Mouse (Mus musculus) liver, embryonic 14.5 days (tissue): ENCODE data around the gene Map7d1. TPM values are rescaled to one million over a fixed set of nuclear protein-coding genes. Genes with fewer than 3 reads are reported as not detected.

Source experiments
- ATAC-seq: fragments of 200-750 bp; cut with Nextera tagmentation; 2 replicates; pipeline ENCODE4 v1.8.0; 2017; ENCODE audit warnings: moderate number of reproducible peaks, mild to moderate bottlenecking, moderate library complexity; ENCODE audit not compliant: insufficient read depth
- DNase-seq, 3 experiments: peaks; one replicate each; pipeline ENCODE4 v3.0.0-alpha.2; 2012 to 2013; ENCODE audit warnings: low read depth in 3 of 3, low spot score in 3 of 3
- H3K27ac ChIP-seq: fragments of 300-500 bp; sonication (generic); 2 replicates; pipeline ENCODE4 v1.5.1; 2014; ENCODE audit warnings: moderate library complexity, mild to moderate bottlenecking, control low read depth, inconsistent platforms
- H3K27me3 ChIP-seq: fragments of 300-500 bp; sonication (generic); 2 replicates; pipeline ENCODE4 v1.6.1; 2014; ENCODE audit warnings: mild to moderate bottlenecking, low read length, moderate library complexity; ENCODE audit not compliant: control insufficient read depth, insufficient read depth
- H3K36me3 ChIP-seq: fragments of 300-500 bp; sonication (generic); replicated peaks from 2 replicates; pipeline ENCODE4 v1.6.1; 2014; ENCODE audit warnings: low read depth; ENCODE audit not compliant: control insufficient read depth, insufficient read depth
- H3K4me1 ChIP-seq, 2 experiments: fragments of 200-500 bp in 1 of 2; fragments of 300-500 bp in 1 of 2; sonication (generic) in 1 of 2; replicated peaks; 2 replicates each; pipeline ENCODE4 v1.6.1; 2012 to 2014; ENCODE audit warnings: antibody characterized with exemption in 1 of 2, inconsistent platforms in 1 of 2, low read length in 1 of 2; ENCODE audit not compliant: control insufficient read depth in 2 of 2, insufficient read depth in 2 of 2
- H3K4me2 ChIP-seq: fragments of 300-500 bp; sonication (generic); 2 replicates; pipeline ENCODE4 v1.6.1; 2014; ENCODE audit warnings: low read depth, mild to moderate bottlenecking, control low read depth, moderate library complexity
- H3K4me3 ChIP-seq, 2 experiments: fragments of 200-500 bp in 1 of 2; fragments of 300-500 bp in 1 of 2; sonication (generic) in 1 of 2; 2 replicates each; pipeline ENCODE4 v1.5.1; 2012 to 2014; ENCODE audit warnings: low read depth in 2 of 2, low read length in 2 of 2, mild to moderate bottlenecking in 2 of 2, control low read depth in 1 of 2, inconsistent platforms in 1 of 2, moderate library complexity in 1 of 2; ENCODE audit not compliant: insufficient read depth in 1 of 2
- H3K9ac ChIP-seq: fragments of 300-500 bp; sonication (generic); replicated peaks from 2 replicates; pipeline ENCODE4 v1.6.1; 2014; ENCODE audit warnings: mild to moderate bottlenecking, control low read depth, moderate library complexity
- H3K9me3 ChIP-seq: fragments of 300-500 bp; sonication (generic); 2 replicates; pipeline ENCODE4 v1.6.1; 2016; ENCODE audit warnings: low read length, mixed read lengths; ENCODE audit not compliant: control insufficient read depth
- CTCF ChIP-seq: IDR thresholded peaks from 2 replicates; pipeline ENCODE4 v1.5.1; 2016; ENCODE audit warnings: antibody characterized with exemption, low read depth, control low read depth
- EP300 ChIP-seq: IDR thresholded peaks from 2 replicates; pipeline ENCODE4 v1.6.1; 2016; ENCODE audit warnings: antibody characterized with exemption, low read depth
- WGBS: fragments of 180-500 bp; shearing (Covaris S2); extraction: QIAGEN DNeasy Blood & Tissue Kit; methylation state at CpG from one replicate; pipeline ENCODE4 v1.1.7; 2014; ENCODE audit not compliant: insufficient replicate concordance; 5-methylcytosine and 5-hydroxymethylcytosine counted together
- polyA plus RNA-seq, 2 experiments: library from polyadenylated mRNA; depleted of rRNA in 1 of 2; stranded (reverse) in 1 of 2; unstranded in 1 of 2; fragments of >200 nt; fragmentation: Nextera tagmentation in 1 of 2; extraction: Ambion mirVana in 1 of 2; gene quantifications; 2 replicates each; pipeline versions ENCODE4 v1.2.1 to v1.2.3; 2012 to 2014

Gene Map7d1
- polyA plus RNA-seq, 2 experiments = 4.9 to 9.4 TPM

- peak overlapping the region; percentile 93 for H3K9ac ChIP-seq
- DNase-seq (no peak), ATAC-seq (no peak)
- 44% methylated on average over 1 of the region's 1 CpGs for whole genome bisulfite sequencing
- H3K9me3 ChIP-seq = no peaks in the 10 kb centered on the region
- H3K4me3 ChIP-seq = peak overlapping the region in 1 of 2 experiments; percentile 90; a peak in 2 of 4 replicates
- peak overlapping the region; percentile 97 for H3K4me2 ChIP-seq
- H3K4me1 ChIP-seq = peaks cover 39 to 44% of the 10 kb centered on the region in 2 experiments
- no peak for TF ChIP-seq EP300
- TF ChIP-seq CTCF = no peak
- no peaks in the 10 kb centered on the region for H3K27me3 ChIP-seq
- peak overlapping the region; percentile 94; the same call in 1 of the 2 replicates for H3K27ac ChIP-seq
- peaks cover 23% of the 10 kb centered on the region for H3K36me3 ChIP-seq
Observed at GRCm38 (mm10) chr4:126200036-126200435, 56.1 kb downstream of the Map7d1 start.

GRCm38 (mm10) chr4:126199556-126199955 lies 56.6 kb downstream of the Map7d1 start:
- Histone ChIP-seq H3K27me3 (no peaks in the 10 kb centered on the region), H3K4me3 (peak overlapping the region; percentile 22 to 90; a peak in 3 of 4 replicates), H3K4me1 (peaks cover 35 to 42% of the 10 kb centered on the region in 2 experiments), H3K36me3 (peaks cover 27% of the 10 kb centered on the region), H3K4me2 (peak overlapping the region; percentile 97), H3K27ac (no peak overlapping the region), H3K9me3 (no peaks in the 10 kb centered on the region), H3K9ac (peak overlapping the region; percentile 93)
- ATAC-seq (no peak), DNase-seq (no peak)
- TF ChIP-seq CTCF = no peak
- TF ChIP-seq EP300 = no peak
- 27% methylated on average over 6 of the region's 6 CpGs for WGBS

- Histone ChIP-seq H3K9ac (no peak overlapping the region), H3K4me1 (peaks cover 20 to 29% of the 10 kb centered on the region in 2 experiments), H3K4me2 (no peak overlapping the region), H3K9me3 (no peaks in the 10 kb centered on the region), H3K27me3 (no peaks in the 10 kb centered on the region), H3K36me3 (peaks cover 48% of the 10 kb centered on the region), H3K4me3 (no peak overlapping the region), H3K27ac (no peak overlapping the region)
- DNase-seq (no peak), ATAC-seq (no peak)
- 64% methylated on average over 3 of the region's 3 CpGs for WGBS
- TF ChIP-seq EP300 (no peak), CTCF (no peak)
Observed at GRCm38 (mm10) chr4:126197485-126197884, 58.7 kb downstream of the Map7d1 start.

- H3K4me1 ChIP-seq = peaks cover 10 to 19% of the 10 kb centered on the region in 2 experiments
- H3K36me3 ChIP-seq = peaks cover 59% of the 10 kb centered on the region
- ATAC-seq = no peak
- no peaks in the 10 kb centered on the region for H3K27me3 ChIP-seq
- no peak overlapping the region for H3K4me2 ChIP-seq
- TF ChIP-seq CTCF (no peak), EP300 (no peak)
- no peak for DNase-seq
- 79% methylated on average over 4 of the region's 4 CpGs for WGBS
- H3K4me3 ChIP-seq = no peak overlapping the region
- H3K9ac ChIP-seq = no peak overlapping the region
- no peaks in the 10 kb centered on the region for H3K9me3 ChIP-seq
- H3K27ac ChIP-seq = no peak overlapping the region
Observed at GRCm38 (mm10) chr4:126194916-126195315, 61.2 kb downstream of the Map7d1 start.

- Histone ChIP-seq H3K36me3 (peaks cover 58% of the 10 kb centered on the region), H3K27me3 (no peaks in the 10 kb centered on the region), H3K27ac (no peak overlapping the region), H3K9me3 (no peaks in the 10 kb centered on the region), H3K4me2 (no peak overlapping the region), H3K4me3 (no peak overlapping the region), H3K4me1 (peaks cover 5 to 12% of the 10 kb centered on the region in 2 experiments; a peak in 3 of 4 replicates), H3K9ac (no peak overlapping the region)
- no peak for ATAC-seq
- TF ChIP-seq CTCF (no peak), EP300 (no peak)
- DNase-seq = no peak
Observed at GRCm38 (mm10) chr4:126194216-126194615, 61.9 kb downstream of the Map7d1 start.
